Mouse (Mus musculus) intestine, embryonic 16.5 days (tissue): ENCODE measurements around the gene Ankrd37. TPM values are rescaled to one million over a fixed set of nuclear protein-coding genes. Genes with fewer than 3 reads are reported as not detected.

Experiments used
- ATAC-seq: fragments of 200-750 bp; cut with Nextera tagmentation; 2 replicates; pipeline ENCODE4 v1.8.0; 2017; ENCODE audit warnings: moderate TSS enrichment, moderate library complexity
- H3K27ac ChIP-seq: fragments of 300-500 bp; sonication (generic); 2 replicates; pipeline ENCODE4 v1.5.1; 2014; ENCODE audit warnings: mild to moderate bottlenecking, low read length
- H3K27me3 ChIP-seq: fragments of 300-500 bp; sonication (generic); replicated peaks from 2 replicates; pipeline ENCODE4 v1.6.1; 2014; ENCODE audit warnings: low read length, control low read depth, mixed read lengths; ENCODE audit not compliant: control insufficient read depth, insufficient read depth
- H3K36me3 ChIP-seq: fragments of 300-500 bp; sonication (generic); 2 replicates; pipeline ENCODE4 v1.6.1; 2014; ENCODE audit warnings: low read length, control low read depth; ENCODE audit not compliant: control insufficient read depth, insufficient read depth
- H3K4me1 ChIP-seq: fragments of 300-500 bp; sonication (generic); 2 replicates; pipeline ENCODE4 v1.6.1; 2014; ENCODE audit warnings: low read length, control low read depth, mixed read lengths; ENCODE audit not compliant: control insufficient read depth, insufficient read depth
- H3K4me2 ChIP-seq: fragments of 300-500 bp; sonication (generic); 2 replicates; pipeline ENCODE4 v1.6.1; 2014; ENCODE audit warnings: low read depth, low read length, control low read depth
- H3K4me3 ChIP-seq: fragments of 300-500 bp; sonication (generic); 2 replicates; pipeline ENCODE4 v1.5.1; 2014; ENCODE audit warnings: mild to moderate bottlenecking, low read length
- H3K9ac ChIP-seq: fragments of 300-500 bp; sonication (generic); 2 replicates; pipeline ENCODE4 v1.6.1; 2014; ENCODE audit warnings: low read depth, low read length
- H3K9me3 ChIP-seq: fragments of 300-500 bp; sonication (generic); 2 replicates; pipeline ENCODE4 v1.6.1; 2016; ENCODE audit warnings: low read length, control low read depth; ENCODE audit not compliant: control insufficient read depth
- WGBS: fragments of 180-500 bp; shearing (Covaris S2); extraction: QIAGEN DNeasy Blood & Tissue Kit; methylation state at CpG from one replicate; pipeline ENCODE4 v1.1.7; 2014; 5-methylcytosine and 5-hydroxymethylcytosine counted together
- polyA plus RNA-seq: library from polyadenylated mRNA; unstranded; fragments of >200 nt; fragmentation: Nextera tagmentation; extraction: Ambion mirVana; gene quantifications from 2 replicates; pipeline ENCODE4 v1.2.1, GENCODE M21; 2015

Ankrd37 gene
- polyA plus RNA-seq: 31.7 and 43.8 TPM in 2 replicates

DNA sequence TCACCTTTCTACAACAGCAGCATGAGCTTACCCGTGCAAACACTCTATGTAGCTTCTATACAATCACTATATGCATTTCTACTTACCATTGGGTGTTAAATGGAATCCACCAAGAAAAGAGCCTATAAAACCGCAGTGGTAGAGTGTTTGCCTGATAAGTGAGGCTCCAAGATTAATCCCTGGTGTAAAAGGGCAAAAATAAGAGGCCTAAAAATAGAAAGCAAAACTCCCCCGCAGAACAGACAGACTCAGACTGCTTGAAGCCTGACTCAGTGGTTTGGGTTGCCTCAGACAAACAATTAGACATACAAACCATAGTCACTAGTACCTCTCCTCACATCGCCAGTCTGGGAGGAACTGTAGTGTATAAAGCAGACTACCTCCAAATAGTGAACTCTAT, at the start of gene Ankrd37:
Gene Ankrd37, minus strand, starts transcription at position 112 of the 400 bp plus-strand sequence.
- Histone ChIP-seq H3K4me2 (peak within 1 kb of the TSS; percentile 34), H3K9ac (peak within 1 kb of the TSS; percentile 40; the same call in 1 of the 2 replicates), H3K27me3 (no peaks in the 10 kb centered on the region), H3K4me3 (peak within 1 kb of the TSS; percentile 26), H3K36me3 (no peaks in the 10 kb centered on the region), H3K4me1 (peaks cover 9% of the 10 kb centered on the region), H3K27ac (peak within 1 kb of the TSS; percentile 90), H3K9me3 (no peaks in the 10 kb centered on the region)
- 56% methylated on average over 4 of the region's 4 CpGs for WGBS
- ATAC-seq: 0 out of 2 replicates have a peak, but pooled peaks have one; percentile 5

DNA sequence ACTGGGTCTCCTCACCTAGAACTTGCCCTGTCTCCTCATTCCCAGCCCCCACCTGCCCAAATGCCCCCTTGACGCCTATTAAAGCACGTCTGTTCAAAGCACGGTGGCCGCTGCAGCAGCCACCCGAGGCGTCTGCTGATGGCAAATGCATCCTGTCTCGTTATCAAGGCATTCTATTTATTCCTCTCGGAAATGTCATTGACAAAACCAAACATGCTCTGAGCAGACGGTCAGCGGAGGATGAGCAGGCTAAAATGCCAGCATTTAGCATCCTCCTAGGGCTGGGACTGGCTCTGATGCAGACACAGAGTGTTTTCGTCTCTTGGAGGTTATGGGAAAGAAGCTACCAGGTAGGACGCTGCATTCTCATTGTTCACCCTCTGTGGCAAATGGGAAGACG, 34.8 kb upstream of the Ankrd37 start:
- Histone ChIP-seq H3K27me3 (no peaks in the 10 kb centered on the region), H3K4me2 (no peak overlapping the region), H3K9ac (no peak overlapping the region), H3K4me3 (no peak overlapping the region), H3K9me3 (no peaks in the 10 kb centered on the region), H3K36me3 (peaks cover 2% of the 10 kb centered on the region; the same call in 1 of the 2 replicates), H3K27ac (no peak overlapping the region), H3K4me1 (no peaks in the 10 kb centered on the region)
- no peak for ATAC-seq
- 78% methylated on average over 13 of the region's 13 CpGs for WGBS

DNA sequence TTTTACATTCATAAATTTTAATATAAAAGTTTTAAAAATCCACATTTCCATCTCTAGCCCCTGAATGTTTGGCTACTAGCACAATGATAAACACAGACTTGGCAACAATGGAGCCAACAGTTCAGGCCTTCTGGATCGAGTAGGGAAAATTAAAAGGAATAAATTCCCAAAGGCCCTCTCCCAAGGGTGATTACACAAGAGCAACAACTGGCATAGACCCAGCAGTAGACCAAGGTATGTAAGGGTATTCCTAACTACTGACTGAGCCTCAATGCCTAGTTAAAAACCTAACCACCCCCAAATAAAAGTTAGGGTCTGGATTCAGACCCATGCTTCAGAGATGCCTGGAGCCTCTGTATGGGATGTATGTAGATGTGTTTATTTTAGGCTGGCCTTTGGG, 34.2 kb upstream of the Ankrd37 start:
- no peaks in the 10 kb centered on the region for H3K4me1 ChIP-seq
- H3K4me2 ChIP-seq: no peak overlapping the region
- no peak overlapping the region for H3K4me3 ChIP-seq
- no peaks in the 10 kb centered on the region for H3K27me3 ChIP-seq
- H3K9me3 ChIP-seq: no peaks in the 10 kb centered on the region
- 0 out of 2 replicates have a peak, but pooled peaks cover under 1% of the 10 kb centered on the region for H3K36me3 ChIP-seq
- no peak for ATAC-seq
- no peak overlapping the region for H3K27ac ChIP-seq
- no peak overlapping the region for H3K9ac ChIP-seq
- WGBS: 58% methylated on average over 1 of the region's 1 CpGs

DNA sequence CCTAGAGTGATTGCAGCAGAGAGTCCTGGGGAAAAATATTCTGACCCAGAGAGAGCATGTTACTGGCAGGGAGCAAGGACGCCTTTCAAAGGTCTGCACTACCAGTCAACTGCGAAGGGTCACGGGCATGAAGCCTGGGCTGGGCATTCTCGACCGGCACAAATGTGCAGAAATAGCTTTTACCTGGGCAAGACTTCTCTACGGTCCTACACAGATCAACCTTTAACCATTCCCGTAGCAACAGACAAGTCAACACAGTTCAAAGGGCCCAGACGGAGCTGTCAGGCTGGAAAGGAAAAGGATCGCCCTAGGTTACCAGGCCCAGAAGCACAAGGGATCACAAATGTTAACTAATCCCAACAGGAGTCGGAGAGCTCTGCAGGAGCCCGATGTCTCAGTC, 30.7 kb upstream of the Ankrd37 start:
- Histone ChIP-seq H3K4me2 (no peak overlapping the region), H3K27ac (no peak overlapping the region; the same call in 1 of the 2 replicates), H3K4me1 (no peaks in the 10 kb centered on the region), H3K36me3 (0 out of 2 replicates have a peak, but pooled peaks cover 3% of the 10 kb centered on the region), H3K4me3 (no peak overlapping the region), H3K9ac (no peak overlapping the region), H3K27me3 (no peaks in the 10 kb centered on the region), H3K9me3 (no peaks in the 10 kb centered on the region)
- peak; percentile 68 for ATAC-seq
- 66% methylated on average over 11 of the region's 11 CpGs for WGBS

DNA sequence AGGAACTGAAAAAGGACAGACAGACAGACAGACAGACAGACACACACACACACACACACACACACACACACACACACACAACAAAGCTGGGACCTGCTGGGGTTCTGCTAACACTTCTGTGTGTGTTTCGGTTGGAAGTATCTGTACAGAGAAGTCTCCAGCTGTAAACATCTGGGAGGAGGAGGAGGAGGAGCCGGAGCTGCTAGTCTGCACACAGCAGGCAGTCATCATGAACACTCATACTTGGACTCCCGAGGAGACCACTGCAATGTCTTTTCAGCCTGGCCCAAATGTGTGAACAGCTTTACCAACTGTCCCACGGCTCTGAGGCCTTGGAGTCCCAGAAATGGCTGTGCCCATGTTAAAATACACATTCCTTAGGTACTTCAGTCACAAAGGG, 18.9 kb upstream of the Ankrd37 start:
- H3K4me3 ChIP-seq: no peak overlapping the region
- H3K27me3 ChIP-seq: no peaks in the 10 kb centered on the region
- H3K9ac ChIP-seq: no peak overlapping the region
- WGBS: 39% methylated on average over 4 of the region's 4 CpGs
- H3K27ac ChIP-seq: no peak overlapping the region
- no peak for ATAC-seq
- H3K4me2 ChIP-seq: no peak overlapping the region
- H3K36me3 ChIP-seq: no peaks in the 10 kb centered on the region
- H3K9me3 ChIP-seq: no peaks in the 10 kb centered on the region
- H3K4me1 ChIP-seq: no peaks in the 10 kb centered on the region

DNA sequence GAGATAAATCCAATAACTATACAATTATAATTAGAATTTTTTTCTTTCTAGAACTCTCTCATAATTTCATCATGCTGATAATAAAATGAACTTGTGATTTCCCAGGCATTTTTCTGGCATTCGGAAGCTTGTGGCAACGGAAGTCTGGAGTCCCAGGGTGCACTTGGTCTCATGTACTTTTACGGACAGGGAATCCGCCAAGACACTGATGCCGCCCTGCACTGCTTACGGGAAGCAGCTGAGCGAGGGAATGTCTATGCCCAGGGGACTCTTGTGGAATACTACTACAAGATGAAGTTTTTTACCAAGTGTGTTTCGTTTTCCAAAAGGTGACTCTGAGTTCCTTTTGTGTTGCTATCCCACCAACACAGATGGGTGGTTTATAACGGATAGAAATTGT, 17.3 kb upstream of the Ankrd37 start:
- Histone ChIP-seq H3K9me3 (no peaks in the 10 kb centered on the region), H3K4me3 (no peak overlapping the region), H3K4me1 (no peaks in the 10 kb centered on the region), H3K4me2 (no peak overlapping the region), H3K36me3 (no peaks in the 10 kb centered on the region), H3K9ac (no peak overlapping the region), H3K27ac (no peak overlapping the region), H3K27me3 (no peaks in the 10 kb centered on the region)
- no peak for ATAC-seq
- WGBS: 94% methylated on average over 9 of the region's 9 CpGs

DNA sequence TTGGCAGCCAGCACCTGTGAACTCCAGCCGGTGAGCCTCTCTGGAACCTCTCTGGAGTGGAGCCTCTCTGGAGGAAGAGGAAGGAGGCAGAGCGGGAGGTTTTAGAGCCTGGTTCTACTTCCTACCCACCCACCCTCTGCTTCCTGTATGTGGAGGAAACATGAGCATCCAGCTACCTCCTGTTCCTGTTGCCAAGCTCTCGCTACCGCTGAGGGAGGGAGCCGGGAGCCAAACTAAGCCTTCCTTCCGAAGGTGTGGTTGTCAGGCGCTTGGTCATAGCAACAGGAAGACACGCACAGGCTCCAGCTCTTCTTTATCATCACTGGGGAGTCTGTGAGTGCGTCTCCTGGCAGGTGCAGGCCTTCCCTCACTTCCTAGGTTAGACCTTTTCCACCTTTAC, 16.7 kb upstream of the Ankrd37 start:
- Histone ChIP-seq H3K27ac (no peak overlapping the region), H3K9ac (no peak overlapping the region), H3K4me3 (no peak overlapping the region), H3K27me3 (no peaks in the 10 kb centered on the region), H3K4me2 (no peak overlapping the region), H3K9me3 (no peaks in the 10 kb centered on the region), H3K36me3 (no peaks in the 10 kb centered on the region), H3K4me1 (no peaks in the 10 kb centered on the region)
- no peak for ATAC-seq
- WGBS: 82% methylated on average over 9 of the region's 9 CpGs

DNA sequence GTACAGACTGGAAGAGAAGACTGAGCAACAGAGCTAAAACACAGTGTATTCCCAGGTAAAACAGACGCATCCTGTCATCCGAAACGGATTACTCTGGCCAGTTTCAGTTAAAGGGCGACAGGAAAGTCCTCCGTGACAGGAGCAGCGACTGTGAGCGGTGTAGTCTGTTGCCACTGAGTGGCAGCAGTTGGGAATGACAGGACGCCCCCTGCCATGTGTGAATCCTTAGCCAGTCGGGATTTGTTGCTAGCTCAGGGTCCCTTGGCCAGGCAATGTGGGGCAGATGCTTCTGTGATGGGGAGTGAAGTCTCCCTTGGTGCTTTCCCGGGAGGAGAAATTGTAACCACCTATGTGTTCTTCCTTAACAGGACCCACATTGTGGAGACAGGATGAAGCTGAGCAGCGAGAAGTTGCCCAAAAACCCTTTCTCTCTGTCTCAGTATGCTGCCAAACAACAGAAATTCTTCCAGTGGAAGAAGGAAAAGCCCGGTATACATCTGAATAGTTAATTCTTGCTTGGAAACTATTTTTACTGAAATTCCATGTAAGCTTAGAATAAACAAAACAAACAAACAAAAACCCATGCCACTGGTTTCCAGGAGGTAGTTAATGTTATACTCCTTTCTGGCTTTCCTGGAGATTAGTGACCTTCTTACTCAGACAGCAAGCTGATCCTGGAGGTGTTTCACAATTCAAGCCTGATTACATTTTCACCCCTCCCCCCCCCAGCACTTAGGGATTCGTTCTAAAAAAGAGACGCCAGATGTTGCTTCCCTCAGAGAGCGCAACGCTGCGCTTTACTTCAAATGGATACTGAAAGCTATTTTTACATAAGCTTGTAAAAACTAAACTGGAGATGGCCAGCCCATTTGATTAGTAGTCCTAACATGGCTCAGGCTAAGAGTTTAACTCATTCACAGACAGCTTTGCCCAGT, 5.5 kb upstream of the Ankrd37 start:
- Histone ChIP-seq H3K27ac (peak overlapping the region; percentile 59), H3K4me3 (peak overlapping the region; percentile 5; the same call in 1 of the 2 replicates)
- no peak for ATAC-seq

DNA sequence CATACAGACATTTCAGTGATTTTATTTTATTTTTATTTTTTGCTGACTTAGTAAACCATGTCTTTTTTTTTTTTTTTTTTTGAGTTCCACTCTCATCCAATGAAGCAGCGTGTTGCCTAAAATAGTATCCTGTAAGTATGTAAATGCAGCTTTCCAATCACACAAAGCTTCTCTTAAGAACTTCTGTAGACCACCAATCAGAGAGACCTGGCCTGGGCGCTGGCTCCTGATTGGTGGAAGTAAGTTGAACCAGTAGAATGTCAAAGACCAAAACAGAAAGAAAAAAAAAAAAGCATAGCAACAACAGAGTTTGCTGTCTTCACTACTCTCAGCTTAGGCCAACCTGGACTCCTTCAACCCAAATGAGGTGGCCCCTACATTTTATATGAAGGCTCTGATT, 4.8 kb upstream of the Ankrd37 start:
- Histone ChIP-seq H3K4me2 (peak overlapping the region; percentile 32), H3K36me3 (no peaks in the 10 kb centered on the region), H3K27ac (no peak overlapping the region), H3K9ac (peak overlapping the region; percentile 20; the same call in 1 of the 2 replicates), H3K9me3 (no peaks in the 10 kb centered on the region), H3K4me3 (peak overlapping the region; percentile 5; the same call in 1 of the 2 replicates), H3K27me3 (no peaks in the 10 kb centered on the region), H3K4me1 (peaks cover 18% of the 10 kb centered on the region)
- ATAC-seq: no peak
- WGBS: 74% methylated on average over 2 of the region's 2 CpGs

More for the DNA sequence above, 5.5 kb upstream of the Ankrd37 start:
- H3K9ac ChIP-seq: peak overlapping the region; percentile 20
- no peaks in the 10 kb centered on the region for H3K27me3 ChIP-seq
- peaks cover 15% of the 10 kb centered on the region for H3K4me1 ChIP-seq
- H3K9me3 ChIP-seq: no peaks in the 10 kb centered on the region
- no peaks in the 10 kb centered on the region for H3K36me3 ChIP-seq
- WGBS: 19% methylated on average over 17 of the region's 17 CpGs
- peak overlapping the region; percentile 32 for H3K4me2 ChIP-seq
